Mouse (Mus musculus): ENCODE results near the gene Cemip. TPM values are rescaled to one million over a fixed set of nuclear protein-coding genes. Genes with fewer than 3 reads are reported as not detected.

Gene Cemip
- polyA plus RNA-seq (2021; fragmentation: Nextera tagmentation) = 0.61 and 1.0 TPM in 2 replicates
- long read RNA-seq, experiment 1, partial matches to known transcripts = 1 of 4 reads
- long read RNA-seq, experiment 1, other reads (novel, unspliced or antisense) = 3 of 4 reads
- long read RNA-seq, experiment 2, partial matches to known transcripts = 0 of 2 reads
- long read RNA-seq, experiment 2, other reads (novel, unspliced or antisense) = 2 of 2 reads

GRCm38 (mm10) chr7:84086039-84086829 lies at the start of gene Cemip:
Gene Cemip (minus strand): TSS chr7:84086502.

GRCm38 (mm10) chr7:83884021-83884658 lies 202.2 kb downstream of the Cemip start, which contains the start of the genes Tlnrd1 and Mesd:
Gene Tlnrd1 (minus strand): TSS chr7:83884305.
Gene Mesd (plus strand): TSS chr7:83884466.

Other genes with a start within 250 kb of the Cemip start
- 1.2 and 11.7 TPM in 2 replicates for gene Tlnrd1, start 202.2 kb downstream of the Cemip start, polyA plus RNA-seq (2021; fragmentation: Nextera tagmentation)
- 63.6 and 71.4 TPM in 2 replicates for gene Mesd, start 202.0 kb downstream of the Cemip start, polyA plus RNA-seq (2021; fragmentation: Nextera tagmentation)
- 5.7 and 46.6 TPM in 2 replicates for gene Abhd17c, start 65.4 kb upstream of the Cemip start, polyA plus RNA-seq (2021; fragmentation: Nextera tagmentation)